Mouse (Mus musculus) limb, embryonic 11.5 days (tissue): Measurements from ENCODE around the gene Lrfn3. TPM values are rescaled to one million over a fixed set of nuclear protein-coding genes. Genes with fewer than 3 reads are reported as not detected.

ENCODE experiments used
- ATAC-seq: fragments of 200-750 bp; cut with Nextera tagmentation; 2 replicates; pipeline ENCODE4 v1.8.0; 2017; ENCODE audit warnings: low read depth; ENCODE audit not compliant: insufficient number of reproducible peaks, low FRiP score, low TSS enrichment
- DNase-seq: peaks from one replicate; pipeline ENCODE4 v3.0.0-alpha.2; 2015; ENCODE audit warnings: low spot score
- H3K27ac ChIP-seq: fragments of 300-500 bp; sonication (generic); replicated peaks from 2 replicates; pipeline ENCODE4 v1.5.1; 2014; ENCODE audit warnings: low read depth, mild to moderate bottlenecking, low read length
- H3K27me3 ChIP-seq: fragments of 300-500 bp; sonication (generic); 2 replicates; pipeline ENCODE4 v1.6.1; 2014; ENCODE audit warnings: mild to moderate bottlenecking, low read length, mixed read lengths; ENCODE audit not compliant: control insufficient read depth, insufficient read depth
- H3K36me3 ChIP-seq: fragments of 300-500 bp; sonication (generic); 2 replicates; pipeline ENCODE4 v1.6.1; 2014; ENCODE audit warnings: mild to moderate bottlenecking, low read length, moderate library complexity, mixed read lengths; ENCODE audit not compliant: control insufficient read depth, insufficient read depth
- H3K4me1 ChIP-seq: fragments of 300-500 bp; sonication (generic); 2 replicates; pipeline ENCODE4 v1.6.1; 2014; ENCODE audit warnings: low read length, mixed read lengths; ENCODE audit not compliant: control insufficient read depth, insufficient read depth
- H3K4me2 ChIP-seq: fragments of 300-500 bp; sonication (generic); 2 replicates; pipeline ENCODE4 v1.6.1; 2014; ENCODE audit warnings: low read depth, mild to moderate bottlenecking, moderate library complexity; ENCODE audit not compliant: severe bottlenecking
- H3K4me3 ChIP-seq: fragments of 300-500 bp; sonication (generic); 2 replicates; pipeline ENCODE4 v1.5.1; 2014; ENCODE audit warnings: low read depth, low read length
- H3K9ac ChIP-seq: fragments of 300-500 bp; sonication (generic); 2 replicates; pipeline ENCODE4 v1.6.1; 2014; ENCODE audit warnings: mild to moderate bottlenecking, low read length
- H3K9me3 ChIP-seq: fragments of 300-500 bp; sonication (generic); 2 replicates; pipeline ENCODE4 v1.6.1; 2016; ENCODE audit warnings: low read length; ENCODE audit not compliant: control insufficient read depth
- WGBS: fragments of 180-500 bp; shearing (Covaris S2); extraction: QIAGEN DNeasy Blood & Tissue Kit; methylation state at CpG from one replicate; pipeline ENCODE4 v1.1.7; 2014; 5-methylcytosine and 5-hydroxymethylcytosine counted together
- polyA plus RNA-seq: library from polyadenylated mRNA; unstranded; fragments of >200 nt; fragmentation: Nextera tagmentation; extraction: Ambion mirVana; gene quantifications from 2 replicates; pipeline ENCODE4 v1.2.1, GENCODE M21; 2014

Lrfn3 gene
- polyA plus RNA-seq, 1 experiment from 2014 or later: 4.9 TPM

- Histone ChIP-seq H3K36me3 (no peaks in the 10 kb centered on the region), H3K4me1 (peaks cover 13% of the 10 kb centered on the region; the same call in 1 of the 2 replicates), H3K27me3 (no peaks in the 10 kb centered on the region), H3K27ac (no peak overlapping the region), H3K4me2 (no peak overlapping the region), H3K9me3 (no peaks in the 10 kb centered on the region), H3K9ac (no peak overlapping the region), H3K4me3 (no peak overlapping the region)
- ATAC-seq (no peak), DNase-seq (no peak)
- WGBS: 79% methylated on average over 7 of the region's 7 CpGs
Measured at GRCm38 (mm10) chr7:30358378-30359186, 4.0 kb downstream of the Lrfn3 start.

- Histone ChIP-seq H3K4me2 (no peak overlapping the region), H3K9me3 (no peaks in the 10 kb centered on the region), H3K4me3 (no peak overlapping the region), H3K9ac (no peak overlapping the region), H3K27ac (no peak overlapping the region), H3K27me3 (no peaks in the 10 kb centered on the region), H3K36me3 (no peaks in the 10 kb centered on the region), H3K4me1 (no peaks in the 10 kb centered on the region)
- 74% methylated on average over 4 of the region's 4 CpGs for WGBS
- ATAC-seq (no peak), DNase-seq (no peak)
Measured at GRCm38 (mm10) chr7:30354059-30354458, 8.5 kb downstream of the Lrfn3 start.

GRCm38 (mm10) chr7:30353279-30353822 is 9.2 kb downstream of the Lrfn3 start:
- no peaks in the 10 kb centered on the region for H3K4me1 ChIP-seq
- no peak overlapping the region for H3K4me3 ChIP-seq
- no peak overlapping the region for H3K9ac ChIP-seq
- H3K36me3 ChIP-seq: no peaks in the 10 kb centered on the region
- no peak for ATAC-seq
- peak; percentile 80 for DNase-seq
- peaks cover 4% of the 10 kb centered on the region; the same call in 1 of the 2 replicates for H3K27me3 ChIP-seq
- no peak overlapping the region for H3K27ac ChIP-seq
- H3K9me3 ChIP-seq: no peaks in the 10 kb centered on the region
- 13% methylated on average over 6 of the region's 6 CpGs for WGBS
- no peak overlapping the region for H3K4me2 ChIP-seq

DNA sequence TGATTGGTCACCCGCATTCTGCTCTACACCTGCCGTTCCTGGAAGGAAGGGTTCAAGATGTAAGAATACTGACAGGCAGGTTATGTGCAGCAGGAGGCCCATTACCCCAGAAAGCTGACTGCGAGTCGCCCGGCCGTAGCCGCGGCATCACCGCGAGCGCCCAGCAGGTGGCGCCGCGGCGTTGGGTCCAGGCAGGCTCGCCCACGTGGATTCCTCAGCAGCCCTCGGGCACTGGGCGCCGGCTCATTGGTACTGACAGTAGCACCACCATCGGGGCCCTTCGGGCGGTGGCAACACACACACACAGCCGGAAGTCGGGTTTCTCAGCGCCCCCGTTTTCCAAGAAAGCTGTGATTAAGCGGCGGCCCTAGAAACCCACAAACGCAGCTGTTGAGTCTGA is 14.7 kb downstream of the Lrfn3 start:
- Histone ChIP-seq H3K9ac (no peak overlapping the region), H3K36me3 (no peaks in the 10 kb centered on the region), H3K9me3 (no peaks in the 10 kb centered on the region), H3K4me2 (no peak overlapping the region), H3K27ac (no peak overlapping the region), H3K4me3 (no peak overlapping the region), H3K27me3 (peaks cover 12% of the 10 kb centered on the region; the same call in 1 of the 2 replicates), H3K4me1 (no peaks in the 10 kb centered on the region)
- DNase-seq: peak; percentile 79
- ATAC-seq: 0 out of 2 replicates have a peak, but pooled peaks have one; percentile 44
- 3% methylated on average over 30 of the region's 30 CpGs for WGBS

DNA sequence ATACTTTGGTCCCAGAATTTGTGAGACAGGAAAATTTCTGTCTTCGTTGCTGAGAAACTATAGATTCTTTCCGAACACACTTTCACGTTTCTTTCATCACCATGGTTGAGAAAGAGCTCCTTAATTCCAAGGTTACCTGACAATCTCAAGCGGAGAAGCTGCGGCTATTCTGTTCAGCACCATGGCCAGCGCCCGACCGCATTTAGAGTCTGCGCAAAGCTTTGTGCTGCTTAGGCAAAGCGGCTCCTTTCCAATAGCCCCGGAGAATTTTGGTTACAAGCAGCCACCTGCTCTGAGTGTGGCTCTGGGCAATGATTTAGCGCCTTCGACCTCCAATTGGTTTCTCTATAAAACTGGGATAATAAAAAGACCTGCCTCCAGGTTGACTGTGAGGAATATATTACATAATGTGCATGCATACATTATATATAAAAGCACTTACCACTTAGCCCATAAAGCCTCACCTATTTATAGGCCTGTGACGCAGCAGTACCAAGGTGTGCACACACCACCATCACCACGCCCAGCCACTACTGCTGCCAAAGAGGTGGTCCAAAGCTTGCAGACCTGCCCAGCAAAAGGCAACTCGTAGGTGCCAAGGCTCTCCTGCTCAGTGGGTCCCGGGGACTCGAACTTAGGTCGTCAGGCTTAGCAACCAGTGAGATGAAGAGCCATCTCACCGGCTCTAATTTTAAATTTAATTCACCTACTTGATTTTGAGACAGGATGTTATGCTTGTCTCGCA is 15.8 kb downstream of the Lrfn3 start:
- Histone ChIP-seq H3K9me3 (no peaks in the 10 kb centered on the region), H3K4me1 (no peaks in the 10 kb centered on the region), H3K27ac (no peak overlapping the region), H3K4me2 (no peak overlapping the region), H3K36me3 (no peaks in the 10 kb centered on the region), H3K4me3 (no peak overlapping the region; the same call in 1 of the 2 replicates), H3K27me3 (peaks cover 12% of the 10 kb centered on the region; the same call in 1 of the 2 replicates), H3K9ac (no peak overlapping the region)
- ATAC-seq: no peak
- DNase-seq: peak; percentile 90
- 26% methylated on average over 21 of the region's 21 CpGs for WGBS

DNA sequence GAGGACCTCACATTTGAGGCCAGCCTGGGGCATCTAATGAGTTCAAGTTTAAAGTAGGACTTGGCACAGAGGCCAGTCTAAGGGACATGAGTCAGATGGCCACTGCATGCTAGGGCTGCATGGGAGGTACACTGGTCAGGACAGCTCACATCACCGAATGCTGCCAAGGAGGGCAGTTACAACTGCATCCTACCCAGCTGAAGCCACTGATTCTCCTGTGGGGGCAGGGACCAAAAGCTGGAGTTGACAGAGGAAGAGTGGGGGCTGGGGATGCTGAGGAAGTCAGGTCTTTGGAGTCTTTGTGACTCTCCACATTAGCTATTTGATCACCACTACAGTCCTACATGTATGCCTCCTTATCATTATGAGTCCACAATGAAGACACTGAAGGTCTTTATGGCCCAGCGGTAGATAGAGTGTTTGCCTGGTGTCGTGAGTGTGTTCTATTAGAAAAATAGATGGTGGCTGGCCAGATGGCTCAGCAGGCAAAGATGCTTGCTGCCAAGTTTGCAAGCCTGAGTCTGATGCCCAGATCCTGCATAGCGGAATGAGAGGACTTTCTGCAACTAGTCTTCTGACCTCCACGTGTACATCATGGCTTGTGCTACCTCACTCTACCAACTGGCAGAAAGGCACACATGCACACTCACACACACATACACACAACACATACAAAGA is 23.0 kb downstream of the Lrfn3 start:
- Histone ChIP-seq H3K4me2 (no peak overlapping the region), H3K27me3 (no peaks in the 10 kb centered on the region; the same call in 1 of the 2 replicates), H3K27ac (no peak overlapping the region), H3K36me3 (no peaks in the 10 kb centered on the region), H3K9ac (no peak overlapping the region), H3K4me3 (no peak overlapping the region), H3K9me3 (no peaks in the 10 kb centered on the region), H3K4me1 (no peaks in the 10 kb centered on the region)
- WGBS: 77% methylated on average over 5 of the region's 5 CpGs
- DNase-seq (no peak), ATAC-seq (no peak)

GRCm38 (mm10) chr7:30336384-30336783 is 26.2 kb downstream of the Lrfn3 start:
- H3K36me3 ChIP-seq: no peaks in the 10 kb centered on the region
- H3K27ac ChIP-seq: no peak overlapping the region
- H3K4me2 ChIP-seq: no peak overlapping the region
- H3K4me1 ChIP-seq: no peaks in the 10 kb centered on the region
- H3K4me3 ChIP-seq: no peak overlapping the region
- H3K9ac ChIP-seq: no peak overlapping the region
- ATAC-seq (no peak; the same call in 1 of the 2 replicates), DNase-seq (peak; percentile 91)
- no peaks in the 10 kb centered on the region for H3K9me3 ChIP-seq
- WGBS: 4% methylated on average over 9 of the region's 9 CpGs
- no peaks in the 10 kb centered on the region; the same call in 1 of the 2 replicates for H3K27me3 ChIP-seq

DNA sequence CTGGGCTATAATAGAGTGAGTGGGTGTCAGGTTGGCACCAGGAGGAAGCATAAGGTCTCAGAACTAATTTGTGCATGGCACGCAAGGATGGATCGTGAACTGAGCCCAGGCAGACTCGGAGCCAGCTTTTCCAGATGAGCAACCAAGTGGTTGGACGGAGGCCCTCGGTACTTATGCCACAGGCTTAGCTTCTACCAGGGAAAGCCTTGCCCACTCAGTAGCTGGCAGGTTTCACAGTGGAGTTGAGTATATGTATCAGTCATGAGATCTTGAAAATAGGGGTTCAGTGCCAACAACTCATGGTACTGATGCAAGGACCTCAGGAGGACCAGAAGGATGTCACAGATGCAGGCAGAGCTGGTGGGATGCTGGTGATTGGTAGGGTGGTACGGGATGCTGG is 26.9 kb downstream of the Lrfn3 start:
- no peak for ATAC-seq
- DNase-seq: no peak
- no peaks in the 10 kb centered on the region for H3K9me3 ChIP-seq

More for the DNA sequence above, 26.9 kb downstream of the Lrfn3 start:
- H3K4me2 ChIP-seq: no peak overlapping the region
- no peaks in the 10 kb centered on the region for H3K36me3 ChIP-seq
- H3K9ac ChIP-seq: no peak overlapping the region
- no peak overlapping the region for H3K4me3 ChIP-seq
- no peaks in the 10 kb centered on the region; the same call in 1 of the 2 replicates for H3K27me3 ChIP-seq
- no peak overlapping the region for H3K27ac ChIP-seq
- no peaks in the 10 kb centered on the region for H3K4me1 ChIP-seq
- WGBS: 75% methylated on average over 6 of the region's 6 CpGs
